ENCODE assay signal across 20 mouse cellular contexts in genomic region chr9:110057200-110057599, GRCm38 (mm10).
A peak's percentile ranks its signal among the peaks of the same experiment; 100 is the strongest.
DNase-seq lines count a peak whose midpoint lies in the region; ATAC-seq and TF ChIP-seq lines count a peak whose summit lies in the region.
"Had no signal": no experiment of that assay in that cellular context is flagged by ENCODE, and none has a peak within 500 bp of the region (broad histone marks: within the 10 kb centered on the region; RNA-seq: fewer than 3 reads in every experiment).

No protein-coding gene starts in this region.

- no peaks in the 10 kb centered on the region for H3K27me3 ChIP-seq in hindbrain, embryonic 12.5 days
- no peaks in the 10 kb centered on the region for H3K27me3 ChIP-seq in hindbrain, postnatal 0 days (ENCODE audit: insufficient read depth, low read length)
- H3K27me3 ChIP-seq in kidney, postnatal 0 days (ENCODE audit: insufficient read depth, low read length): no peaks in the 10 kb centered on the region
- no peaks in the 10 kb centered on the region for H3K27me3 ChIP-seq in lung, postnatal 0 days (replicated peaks; ENCODE audit: insufficient read depth, low read length)
- H3K27me3 ChIP-seq: forebrain, embryonic 15.5 days; limb, embryonic 13.5 days; liver, embryonic 13.5 days had no signal

- no peaks in the 10 kb centered on the region for H3K36me3 ChIP-seq in hindbrain, embryonic 12.5 days
- no peaks in the 10 kb centered on the region for H3K36me3 ChIP-seq in hindbrain, postnatal 0 days (ENCODE audit: insufficient read depth, low read length)
- no peaks in the 10 kb centered on the region for H3K36me3 ChIP-seq in kidney, postnatal 0 days (ENCODE audit: insufficient read depth, low read length)
- H3K36me3 ChIP-seq in lung, postnatal 0 days (ENCODE audit: insufficient read depth, low read length): 0 out of 2 replicates have a peak, but pooled peaks cover 2% of the 10 kb centered on the region
- H3K36me3 ChIP-seq: forebrain, embryonic 15.5 days; liver, embryonic 13.5 days had no signal

- H3K27ac ChIP-seq in hindbrain, embryonic 12.5 days: no peak overlapping the region
- H3K27ac ChIP-seq in hindbrain, postnatal 0 days: no peak overlapping the region
- no peak overlapping the region for H3K27ac ChIP-seq in kidney, postnatal 0 days
- H3K27ac ChIP-seq in lung, postnatal 0 days (ENCODE audit: low read length): no peak overlapping the region
- H3K27ac ChIP-seq: forebrain, embryonic 15.5 days; heart, embryonic 10.5 days; limb, embryonic 13.5 days; liver, embryonic 13.5 days had no signal

- TF ChIP-seq EP300 in lung, postnatal 0 days (IDR thresholded peaks at IDR 0.05): no peak

- H3K9ac ChIP-seq in hindbrain, embryonic 12.5 days: no peak overlapping the region
- no peak overlapping the region for H3K9ac ChIP-seq in hindbrain, postnatal 0 days (replicated peaks; ENCODE audit: low read length)
- H3K9ac ChIP-seq in kidney, postnatal 0 days (ENCODE audit: low read depth, low read length): no peak overlapping the region
- H3K9ac ChIP-seq in lung, postnatal 0 days (replicated peaks; ENCODE audit: low read depth): no peak overlapping the region
- H3K9ac ChIP-seq: forebrain, embryonic 15.5 days; limb, embryonic 13.5 days; liver, embryonic 13.5 days had no signal

- no peak for DNase-seq in hindbrain, postnatal 0 days (ENCODE audit: low spot score)
- DNase-seq in kidney, postnatal 0 days (ENCODE audit: low spot score): peak; percentile 64
- no peak for DNase-seq in kidney, postnatal 4 days
- peak; percentile 44 for DNase-seq in lung, postnatal 0 days (ENCODE audit: low spot score)
- DNase-seq in lung, postnatal 25 days (ENCODE audit: low spot score): no peak
- no peak for DNase-seq in retina, embryonic 14.5 days (ENCODE audit: low spot score)
- DNase-seq: adrenal gland, postnatal 25 days; B cell, adult 2 months; cerebellum, adult 11 months; cerebellum, postnatal 25 days; embryo, embryonic 11 days; gastrocnemius, postnatal 25 days; heart, postnatal 10 days; liver, embryonic 13.5 days; lung, postnatal 36 days; right cerebral cortex, postnatal 25 days had no signal

- peaks cover 45% of the 10 kb centered on the region for H3K4me1 ChIP-seq in hindbrain, embryonic 12.5 days
- H3K4me1 ChIP-seq in hindbrain, postnatal 0 days (ENCODE audit: insufficient read depth, low read length): peaks cover 16% of the 10 kb centered on the region
- 0 out of 2 replicates have a peak, but pooled peaks cover 5% of the 10 kb centered on the region for H3K4me1 ChIP-seq in kidney, postnatal 0 days (replicated peaks; ENCODE audit: insufficient read depth, low read length)
- no peaks in the 10 kb centered on the region for H3K4me1 ChIP-seq in lung, postnatal 0 days (ENCODE audit: insufficient read depth, low read depth, low read length)
- H3K4me1 ChIP-seq: liver, embryonic 13.5 days had no signal

- no peak overlapping the region for H3K4me3 ChIP-seq in hindbrain, embryonic 12.5 days
- no peak overlapping the region for H3K4me3 ChIP-seq in hindbrain, postnatal 0 days (ENCODE audit: low read length)
- H3K4me3 ChIP-seq in kidney, postnatal 0 days (replicated peaks; ENCODE audit: low read depth, low read length): no peak overlapping the region
- H3K4me3 ChIP-seq in lung, postnatal 0 days (ENCODE audit: low read depth, low read length): no peak overlapping the region
- H3K4me3 ChIP-seq: forebrain, embryonic 15.5 days; heart, embryonic 10.5 days; limb, embryonic 13.5 days; liver, embryonic 13.5 days had no signal

- WGBS in hindbrain, embryonic 12.5 days: 90% methylated on average over 1 of the region's 1 CpGs
- 100% methylated on average over 1 of the region's 1 CpGs for WGBS in hindbrain, postnatal 0 days
- 83% methylated on average over 1 of the region's 1 CpGs for WGBS in kidney, postnatal 0 days
- 96% methylated on average over 1 of the region's 1 CpGs for WGBS in lung, postnatal 0 days

- H3K9me3 ChIP-seq in hindbrain, embryonic 12.5 days (replicated peaks): no peaks in the 10 kb centered on the region
- no peaks in the 10 kb centered on the region for H3K9me3 ChIP-seq in hindbrain, postnatal 0 days (ENCODE audit: low read length)
- H3K9me3 ChIP-seq in kidney, postnatal 0 days (replicated peaks; ENCODE audit: low read length): no peaks in the 10 kb centered on the region
- no peaks in the 10 kb centered on the region for H3K9me3 ChIP-seq in lung, postnatal 0 days (ENCODE audit: low read length)
- H3K9me3 ChIP-seq: forebrain, embryonic 15.5 days; heart, embryonic 10.5 days; limb, embryonic 13.5 days; liver, embryonic 13.5 days had no signal

- no peak for TF ChIP-seq CTCF in hindbrain, postnatal 0 days (IDR thresholded peaks at IDR 0.05; ENCODE audit: low read depth)
- TF ChIP-seq CTCF in kidney, postnatal 0 days (IDR thresholded peaks at IDR 0.05; ENCODE audit: low read depth): no peak
- no peak for TF ChIP-seq CTCF in lung, postnatal 0 days (IDR thresholded peaks at IDR 0.05)

- 0 out of 2 replicates have a peak overlapping the region, but pooled peaks have one; percentile 6 for H3K4me2 ChIP-seq in hindbrain, embryonic 12.5 days (replicated peaks)
- H3K4me2 ChIP-seq in hindbrain, postnatal 0 days (ENCODE audit: low read depth, low read length): no peak overlapping the region
- no peak overlapping the region for H3K4me2 ChIP-seq in kidney, postnatal 0 days (ENCODE audit: low read length)
- no peak overlapping the region for H3K4me2 ChIP-seq in lung, postnatal 0 days (replicated peaks; ENCODE audit: low read depth, low read length)
- H3K4me2 ChIP-seq: forebrain, embryonic 15.5 days; limb, embryonic 13.5 days; liver, embryonic 13.5 days had no signal

- no peak for ATAC-seq in hindbrain, embryonic 12.5 days (ENCODE audit: low FRiP score)
- no peak for ATAC-seq in hindbrain, postnatal 0 days
- ATAC-seq in kidney, postnatal 0 days (replicated peaks; ENCODE audit: low FRiP score, low read depth): no peak
- peak; percentile 37; the same call in 1 of the 2 replicates for ATAC-seq in lung, postnatal 0 days
- ATAC-seq: forebrain, embryonic 15.5 days had no signal

Comparison
In these comparisons a context has a peak if more than half of its experiments do, and no peak if none do; other contexts are left out.
1. DNase-seq: peak in kidney, postnatal 0 days (single experiment) and lung, postnatal 0 days (single experiment); none in hindbrain, postnatal 0 days (single experiment), kidney, postnatal 4 days (0 of 2), lung, postnatal 25 days (single experiment) and retina, embryonic 14.5 days (single experiment).